Mouse (Mus musculus) heart, adult 2 months (tissue): ENCODE results near the gene Pex26.

Experiments
- CTCF ChIP-seq: fragments of 200-600 bp; IDR thresholded peaks from 2 replicates; pipeline ENCODE4 v1.8.1; 2022; ENCODE audit warnings: antibody characterized with exemption, mild to moderate bottlenecking, moderate library complexity
- POLR2A ChIP-seq: fragments of 200-500 bp; IDR thresholded peaks from 2 replicates; pipeline ENCODE4 v1.6.1; 2011; ENCODE audit warnings: mild to moderate bottlenecking, low read depth, low read length, control low read depth; ENCODE audit not compliant: insufficient read depth

GRCm38 (mm10) chr6:121238209-121238608, 54.7 kb downstream of the Pex26 start:
- TF ChIP-seq POLR2A (no peak), CTCF (no peak)
